Mouse (Mus musculus): ENCODE measurements around the gene Sost.

DNA sequence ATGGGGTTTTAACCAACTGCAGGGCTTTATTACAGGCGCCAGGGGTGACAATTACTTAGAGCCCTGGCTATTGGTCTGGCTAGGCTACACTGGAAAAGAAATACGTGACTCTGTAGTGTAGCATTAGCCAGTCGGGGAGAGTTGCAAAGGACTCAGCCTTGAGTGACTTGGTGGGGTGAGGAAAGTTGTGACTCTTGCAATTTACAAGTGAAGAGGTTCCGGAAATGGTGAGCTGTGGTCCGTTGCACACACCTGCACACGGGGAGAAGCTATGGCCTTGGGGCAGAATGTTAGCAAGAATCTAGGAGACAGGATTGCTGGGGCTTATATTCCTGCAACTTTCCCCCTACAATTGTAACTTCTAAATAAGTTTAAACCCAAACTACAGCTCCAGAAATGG lies 41.2 kb downstream of the Sost start:
- TF ChIP-seq CTCF (IDR thresholded peaks at IDR 0.05; ENCODE audit: low read depth) (no peak), EP300 (optimal IDR thresholded peaks at IDR 0.05) (no peak)

All from stomach, postnatal 0 days (tissue).